Mouse (Mus musculus): Measurements from ENCODE around the gene Slc12a9.

DNA sequence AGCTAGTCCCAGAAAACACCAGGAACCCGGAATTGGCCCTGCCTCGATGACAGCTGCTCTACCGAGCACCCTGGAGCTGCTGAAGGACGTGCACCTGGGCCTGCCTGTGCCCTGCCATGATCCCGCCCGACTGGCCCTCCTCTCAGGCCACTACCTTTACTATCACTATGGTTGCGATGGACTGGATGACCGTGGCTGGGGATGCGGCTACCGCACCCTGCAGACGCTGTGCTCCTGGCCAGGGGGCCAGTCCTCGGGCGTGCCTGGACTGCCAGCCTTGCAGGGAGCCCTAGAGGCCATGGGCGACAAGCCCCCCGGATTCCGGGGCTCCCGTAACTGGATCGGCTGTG lies 38.7 kb downstream of the Slc12a9 start:
- TF ChIP-seq CTCF (conservative IDR thresholded peaks at IDR 0.05 in 1 of 2, IDR thresholded peaks at IDR 0.05 in 1 of 2; ENCODE audit: low read depth in 2 of 2, low read length in 2 of 2) (no peak), POLR2A (IDR thresholded peaks at IDR 0.05; ENCODE audit: low read depth, low read length) (no peak), ZMIZ1 (IDR thresholded peaks at IDR 0.05; ENCODE audit: low read depth, low read length) (no peak), IRF4 (IDR thresholded peaks at IDR 0.05; ENCODE audit: low read depth, low read length) (no peak), EP300 (IDR thresholded peaks at IDR 0.05; ENCODE audit: low read length) (no peak)
